Mouse (Mus musculus) stomach, embryonic 15.5 days (tissue): ENCODE measurements around the gene Ksr2. TPM values are rescaled to one million over a fixed set of nuclear protein-coding genes. Genes with fewer than 3 reads are reported as not detected.

Source experiments
- ATAC-seq: fragments of 200-750 bp; cut with Nextera tagmentation; 2 replicates; pipeline ENCODE4 v1.8.0; 2017; ENCODE audit warnings: low read depth, moderate number of reproducible peaks, moderate TSS enrichment; ENCODE audit not compliant: insufficient read depth, low FRiP score
- H3K27ac ChIP-seq: fragments of 300-500 bp; sonication (generic); 2 replicates; pipeline ENCODE4 v1.5.1; 2015; ENCODE audit warnings: mild to moderate bottlenecking, inconsistent platforms
- H3K27me3 ChIP-seq: fragments of 300-500 bp; sonication (generic); replicated peaks from 2 replicates; pipeline ENCODE4 v1.6.1; 2015; ENCODE audit warnings: inconsistent platforms
- H3K36me3 ChIP-seq: fragments of 300-500 bp; sonication (generic); 2 replicates; pipeline ENCODE4 v1.6.1; 2015; ENCODE audit warnings: inconsistent platforms
- H3K4me1 ChIP-seq: fragments of 300-500 bp; sonication (generic); 2 replicates; pipeline ENCODE4 v1.6.1; 2015; ENCODE audit warnings: inconsistent platforms
- H3K4me2 ChIP-seq: fragments of 300-500 bp; sonication (generic); 2 replicates; pipeline ENCODE4 v1.6.1; 2015; ENCODE audit warnings: mild to moderate bottlenecking, inconsistent platforms
- H3K4me3 ChIP-seq: fragments of 300-500 bp; sonication (generic); replicated peaks from 2 replicates; pipeline ENCODE4 v1.5.1; 2015; ENCODE audit warnings: inconsistent platforms
- H3K9ac ChIP-seq: fragments of 300-500 bp; sonication (generic); 2 replicates; pipeline ENCODE4 v1.6.1; 2015; ENCODE audit warnings: inconsistent platforms
- H3K9me3 ChIP-seq: fragments of 300-500 bp; sonication (generic); 2 replicates; pipeline ENCODE4 v1.6.1; 2016; ENCODE audit warnings: inconsistent platforms
- WGBS: fragments of 180-500 bp; shearing (Covaris S2); methylation state at CpG from one replicate; pipeline ENCODE4 v1.1.7; 2015; 5-methylcytosine and 5-hydroxymethylcytosine counted together
- polyA plus RNA-seq: library from polyadenylated mRNA; unstranded; fragments of >200 nt; fragmentation: Nextera tagmentation; extraction: Ambion mirVana; gene quantifications from 2 replicates; pipeline ENCODE4 v1.2.1, GENCODE M21; 2015

Gene Ksr2
- polyA plus RNA-seq, 1 experiment from 2014 or later: 0.44 TPM

DNA sequence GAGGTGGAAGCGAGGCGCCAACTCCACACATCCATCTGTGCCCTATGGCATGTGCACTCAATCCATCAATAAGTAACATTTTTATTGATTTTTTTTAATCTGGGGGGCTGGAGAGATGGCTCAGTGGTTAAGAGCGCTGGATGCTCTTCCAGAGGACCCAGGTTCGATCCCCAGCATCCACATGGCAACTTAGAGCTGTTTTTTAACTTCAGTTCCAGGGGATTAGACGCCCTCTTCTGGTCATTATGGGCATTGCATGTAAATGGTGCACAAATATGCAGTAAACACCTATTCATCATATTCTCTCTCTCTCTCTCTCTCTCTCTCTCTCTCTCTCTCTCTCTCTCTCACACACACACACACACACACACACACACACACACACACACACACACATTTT, 410.7 kb downstream of the Ksr2 start:
- ATAC-seq: no peak
- Histone ChIP-seq H3K4me2 (no peak overlapping the region), H3K27me3 (no peaks in the 10 kb centered on the region), H3K4me3 (no peak overlapping the region), H3K9ac (no peak overlapping the region), H3K9me3 (no peaks in the 10 kb centered on the region), H3K27ac (no peak overlapping the region), H3K4me1 (no peaks in the 10 kb centered on the region), H3K36me3 (no peaks in the 10 kb centered on the region)
- 73% methylated on average over 5 of the region's 5 CpGs for WGBS

Other genes starting within 250 kb of the Ksr2 start
- 644 and 729 TPM in 2 replicates for gene Pebp1, start 126.4 kb upstream of the Ksr2 start, polyA plus RNA-seq
- gene Vsig10, start 94.9 kb upstream of the Ksr2 start, polyA plus RNA-seq: 19.9 and 20.1 TPM in 2 replicates
- gene Wsb2, start 56.7 kb upstream of the Ksr2 start, polyA plus RNA-seq: 73.9 and 78.0 TPM in 2 replicates
- gene Rfc5, start 25.0 kb upstream of the Ksr2 start, polyA plus RNA-seq: 76.8 and 106 TPM in 2 replicates